Comparison of ENCODE assay signal across 8 mouse cellular contexts in genomic region chr10:117209469-117209938, GRCm38 (mm10). TPM values are rescaled to one million over a fixed set of nuclear protein-coding genes. Genes with fewer than 3 reads are reported as not detected.
A peak's percentile ranks its signal among the peaks of the same experiment; 100 is the strongest.
DNase-seq lines count a peak whose midpoint lies in the region; ATAC-seq and TF ChIP-seq lines count a peak whose summit lies in the region.

No protein-coding gene starts in this region.

- no peaks in the 10 kb centered on the region for H3K27me3 ChIP-seq in forebrain, embryonic 16.5 days (replicated peaks; ENCODE audit: control insufficient read depth, insufficient read depth, low read length)
- H3K27me3 ChIP-seq in intestine, postnatal 0 days (replicated peaks; ENCODE audit: control insufficient read depth, insufficient read depth, low read length): no peaks in the 10 kb centered on the region
- no peaks in the 10 kb centered on the region for H3K27me3 ChIP-seq in lung, embryonic 14.5 days (ENCODE audit: insufficient read depth, low read length)

- no peak overlapping the region for H3K27ac ChIP-seq in forebrain, embryonic 16.5 days (ENCODE audit: low read length)
- H3K27ac ChIP-seq in intestine, postnatal 0 days (ENCODE audit: low read depth, low read length): no peak overlapping the region
- no peak overlapping the region for H3K27ac ChIP-seq in lung, embryonic 14.5 days (ENCODE audit: low read depth)

- no peak overlapping the region for H3K9ac ChIP-seq in forebrain, embryonic 16.5 days (replicated peaks; ENCODE audit: low read depth, low read length)
- no peak overlapping the region for H3K9ac ChIP-seq in intestine, postnatal 0 days (ENCODE audit: low read depth, low read length)
- 0 out of 2 replicates have a peak overlapping the region, but pooled peaks have one; percentile 33 for H3K9ac ChIP-seq in lung, embryonic 14.5 days

- intact Hi-C loops in gastrocnemius, postnatal 14 days (cut with DNase I; ENCODE audit: low total_unique reads): loop anchor here (5.0 to 10.0 kb wide), 2 partner anchors 55 to 137 kb away; no protein-coding TSS in a partner anchor

- 0 out of 2 replicates have a peak, but pooled peaks cover 2% of the 10 kb centered on the region for H3K36me3 ChIP-seq in forebrain, embryonic 16.5 days (ENCODE audit: control insufficient read depth, insufficient read depth)
- H3K36me3 ChIP-seq in intestine, postnatal 0 days (ENCODE audit: control insufficient read depth, insufficient read depth): peaks cover 5% of the 10 kb centered on the region; the same call in 1 of the 2 replicates
- H3K36me3 ChIP-seq in lung, embryonic 14.5 days (ENCODE audit: insufficient read depth): peaks cover 8% of the 10 kb centered on the region

- peak; percentile 86 for TF ChIP-seq CTCF in intestine, postnatal 0 days (IDR thresholded peaks at IDR 0.05; ENCODE audit: low read depth)
- TF ChIP-seq CTCF in lung, embryonic 14.5 days (IDR thresholded peaks at IDR 0.05; ENCODE audit: low read depth): peak; percentile 82

- 12% methylated on average over 11 of the region's 11 CpGs for WGBS in forebrain, embryonic 16.5 days
- 9% methylated on average over 11 of the region's 11 CpGs for WGBS in intestine, postnatal 0 days
- 12% methylated on average over 11 of the region's 11 CpGs for WGBS in lung, embryonic 14.5 days

- H3K4me2 ChIP-seq in forebrain, embryonic 16.5 days (ENCODE audit: low read length): peak overlapping the region; percentile 45
- H3K4me2 ChIP-seq in intestine, postnatal 0 days (replicated peaks; ENCODE audit: low read depth): peak overlapping the region; percentile 61
- peak overlapping the region; percentile 55 for H3K4me2 ChIP-seq in lung, embryonic 14.5 days

- no peaks in the 10 kb centered on the region for H3K9me3 ChIP-seq in forebrain, embryonic 16.5 days (ENCODE audit: control insufficient read depth, low read length)
- no peaks in the 10 kb centered on the region for H3K9me3 ChIP-seq in intestine, postnatal 0 days (ENCODE audit: control insufficient read depth)
- H3K9me3 ChIP-seq in lung, embryonic 14.5 days (ENCODE audit: low read depth, low read length): no peaks in the 10 kb centered on the region

- H3K4me1 ChIP-seq in forebrain, embryonic 16.5 days (replicated peaks; ENCODE audit: control insufficient read depth, insufficient read depth, low read length): 0 out of 2 replicates have a peak, but pooled peaks cover 3% of the 10 kb centered on the region
- H3K4me1 ChIP-seq in intestine, postnatal 0 days (replicated peaks; ENCODE audit: control insufficient read depth, insufficient read depth, low read length): no peaks in the 10 kb centered on the region
- H3K4me1 ChIP-seq in lung, embryonic 14.5 days (ENCODE audit: insufficient read depth): no peaks in the 10 kb centered on the region

- peak overlapping the region; percentile 33 for H3K4me3 ChIP-seq in forebrain, embryonic 16.5 days (replicated peaks; ENCODE audit: low read length)
- peak overlapping the region; percentile 19; the same call in 1 of the 2 replicates for H3K4me3 ChIP-seq in intestine, postnatal 0 days (ENCODE audit: low read depth, low read length)
- H3K4me3 ChIP-seq in lung, embryonic 14.5 days (ENCODE audit: low read depth, low read length): peak overlapping the region; percentile 19

- DNase-seq in 3134 (ENCODE audit: extremely low read depth, insufficient read length, low spot score): peak; percentile 50
- DNase-seq in cerebellum, adult 18-20 months: peak; percentile 43 to 49
- peak; percentile 94 for DNase-seq in lung, embryonic 14.5 days
- DNase-seq in gastrocnemius, postnatal 14 days: no peak

- ATAC-seq in CD4-positive, CD25-positive, alpha-beta regulatory T cell, adult 4 months: peak; percentile 84
- peak; percentile 69 for ATAC-seq in forebrain, embryonic 16.5 days
- peak; percentile 53; the same call in 1 of the 2 replicates for ATAC-seq in intestine, postnatal 0 days
- peak; percentile 79 for ATAC-seq in lung, embryonic 14.5 days (ENCODE audit: insufficient read depth)
- ATAC-seq in neutrophil, adult 5-6 weeks (ENCODE audit: extremely low read depth, insufficient number of reproducible peaks, low FRiP score, poor library complexity, severe bottlenecking): peak; percentile 67

RNA-seq across cellular contexts. Expression of gene Yeats4, which starts 14.8 kb away (rescaled TPM):
- polyA plus RNA-seq in CD4-positive, CD25-positive, alpha-beta regulatory T cell, adult 4 months (2017; shearing (Covaris generic)): 10 to 100 TPM; 19.1 to 24.6 TPM
- polyA plus RNA-seq in forebrain, embryonic 16.5 days (2015; fragmentation: Nextera tagmentation; extraction: Ambion mirVana): 95.7 and 97.1 TPM in 2 replicates
- polyA plus RNA-seq in intestine, postnatal 0 days (2015; fragmentation: Nextera tagmentation; extraction: Ambion mirVana): 41.6 and 43.5 TPM in 2 replicates
- 73.0 and 74.9 TPM in 2 replicates for polyA plus RNA-seq in lung, embryonic 14.5 days (2014; fragmentation: Nextera tagmentation; extraction: Ambion mirVana)
- 80.4 and 111 TPM in 2 replicates for total RNA-seq in neutrophil, adult 5-6 weeks (2017)
- 10 to 100 TPM; 16.9 to 18.5 TPM for total RNA-seq in gastrocnemius, postnatal 14 days (2021)

RNA-seq across cellular contexts. Expression of gene 9530003J23Rik, which starts 29.0 kb away (rescaled TPM):
- not detected for polyA plus RNA-seq in CD4-positive, CD25-positive, alpha-beta regulatory T cell, adult 4 months (2017; shearing (Covaris generic))
- not detected in 2 replicates for polyA plus RNA-seq in forebrain, embryonic 16.5 days (2015; fragmentation: Nextera tagmentation; extraction: Ambion mirVana)
- polyA plus RNA-seq in intestine, postnatal 0 days (2015; fragmentation: Nextera tagmentation; extraction: Ambion mirVana): not detected in 2 replicates
- polyA plus RNA-seq in lung, embryonic 14.5 days (2014; fragmentation: Nextera tagmentation; extraction: Ambion mirVana): not detected in 2 replicates
- not detected in 2 replicates for total RNA-seq in neutrophil, adult 5-6 weeks (2017)
- not detected for total RNA-seq in gastrocnemius, postnatal 14 days (2021)
